Mouse (Mus musculus) heart, postnatal 10 days (tissue): ENCODE measurements around the gene Bud23. TPM values are rescaled to one million over a fixed set of nuclear protein-coding genes. Genes with fewer than 3 reads are reported as not detected.
"Not testable (repeated sequence)": the region's sequence is repeated elsewhere in the genome, so short reads cannot be mapped to it uniquely, and the experiment has no call there.

Experiments
- DNase-seq, 2 experiments: peaks; one replicate each; pipeline ENCODE4 v3.0.0; 2021
- intact Hi-C: fragments of 180-260 bp; cut with DNase I; formaldehyde crosslinking; loops from one replicate; pipeline ENCODE4 v1.15.1; 2025
- total RNA-seq, 2 experiments: library from RNA; stranded (reverse); gene quantifications; 2 replicates each; pipeline ENCODE4 v1.2.3; 2021

Bud23 gene
- 10 to 100 TPM; 23.7 to 27.6 TPM for total RNA-seq

GRCm38 (mm10) chr5:135064909-135065446, at the start of gene Bud23:
Bud23 (minus strand) TSS chr5:135064959.
- intact Hi-C loops, result loop anchor here (2.0 kb wide), 1 partner anchor 50 kb away; no protein-coding TSS in a partner anchor
- not testable (repeated sequence) for DNase-seq

- intact Hi-C loops, result no loop called here
- no peak for DNase-seq
Observed at GRCm38 (mm10) chr5:135113782-135114181, 49.0 kb upstream of the Bud23 start.

GRCm38 (mm10) chr5:135109976-135110375, 45.2 kb upstream of the Bud23 start:
- intact Hi-C loops, result no loop called here
- no peak for DNase-seq

- peak in 1 of 2 experiments; percentile 7 for DNase-seq
Observed at GRCm38 (mm10) chr5:135109426-135109825, 44.7 kb upstream of the Bud23 start.

GRCm38 (mm10) chr5:135109017-135109416, 44.3 kb upstream of the Bud23 start:
- intact Hi-C loops, result no loop called here
- DNase-seq, result no peak

More at GRCm38 (mm10) chr5:135109426-135109825, 44.7 kb upstream of the Bud23 start:
- intact Hi-C loops, result no loop called here

GRCm38 (mm10) chr5:135107521-135108501, 43.1 kb upstream of the Bud23 start:
- peak; percentile 81 to 84 for DNase-seq
- intact Hi-C loops, result no loop called here

- peak; percentile 90 for DNase-seq
- intact Hi-C loops, result no loop called here
Observed at GRCm38 (mm10) chr5:135106758-135107256, 42.0 kb upstream of the Bud23 start.

- intact Hi-C loops, result loop anchor here (1.0 kb wide), 1 partner anchor 89 kb away; no protein-coding TSS in a partner anchor
- peak; percentile 18 to 34 for DNase-seq
Observed at GRCm38 (mm10) chr5:135103999-135104660, 39.4 kb upstream of the Bud23 start.

GRCm38 (mm10) chr5:135100981-135101380, 36.2 kb upstream of the Bud23 start:
- intact Hi-C loops, result no loop called here
- DNase-seq, result no peak

- DNase-seq, result no peak
Observed at GRCm38 (mm10) chr5:135089653-135090052, 24.9 kb upstream of the Bud23 start, which contains the start of gene Mlxipl. Mlxipl (plus strand) TSS chr5:135089890.

GRCm38 (mm10) chr5:135086871-135087270, 22.1 kb upstream of the Bud23 start:
- no peak for DNase-seq

More at GRCm38 (mm10) chr5:135089653-135090052, 24.9 kb upstream of the Bud23 start, which contains the start of gene Mlxipl:
- intact Hi-C loops, result no loop called here

GRCm38 (mm10) chr5:135080539-135080938, 15.8 kb upstream of the Bud23 start:
- intact Hi-C loops, result no loop called here
- DNase-seq, result no peak

More at GRCm38 (mm10) chr5:135086871-135087270, 22.1 kb upstream of the Bud23 start:
- intact Hi-C loops, result no loop called here

- intact Hi-C loops, result no loop called here
- DNase-seq, result no peak
Observed at GRCm38 (mm10) chr5:135079578-135079977, 14.8 kb upstream of the Bud23 start.

GRCm38 (mm10) chr5:135078482-135078810, 13.7 kb upstream of the Bud23 start:
- intact Hi-C loops, result no loop called here

GRCm38 (mm10) chr5:135077564-135078481, 13.1 kb upstream of the Bud23 start, which contains the start of gene Vps37d:
Vps37d (minus strand) TSS chr5:135078266.
- intact Hi-C loops, result loop anchor here (2.0 kb wide), 1 partner anchor 63 kb away; no protein-coding TSS in a partner anchor
- peak; percentile 94 to 96 for DNase-seq

More at GRCm38 (mm10) chr5:135078482-135078810, 13.7 kb upstream of the Bud23 start:
- DNase-seq, result no peak

- DNase-seq, result peak; percentile 14 to 43
- intact Hi-C loops, result loop anchor here (2.0 kb wide), 1 partner anchor 62 kb away; no protein-coding TSS in a partner anchor
Observed at GRCm38 (mm10) chr5:135076931-135077505, 12.3 kb upstream of the Bud23 start.

GRCm38 (mm10) chr5:135076368-135076767, 11.6 kb upstream of the Bud23 start:
- intact Hi-C loops, result loop anchor here (2.0 kb wide), 1 partner anchor 62 kb away; no protein-coding TSS in a partner anchor

GRCm38 (mm10) chr5:135075655-135076054, 10.9 kb upstream of the Bud23 start:
- intact Hi-C loops, result loop anchor here (2.0 kb wide), 1 partner anchor 61 kb away; no protein-coding TSS in a partner anchor
- no peak for DNase-seq

More at GRCm38 (mm10) chr5:135076368-135076767, 11.6 kb upstream of the Bud23 start:
- DNase-seq, result no peak
